Mouse (Mus musculus) urinary bladder, adult 18-20 months (tissue): ENCODE results near the gene Nfe2l2.
A peak's percentile ranks its signal among the peaks of the same experiment; 100 is the strongest.
"Not testable (repeated sequence)": the region's sequence is repeated elsewhere in the genome, so short reads cannot be mapped to it uniquely, and the experiment has no call there.

Experiments used
- DNase-seq, 2 experiments: peaks; one replicate each; pipeline ENCODE4 v3.0.0; 2022; ENCODE audit warnings: low spot score in 2 of 2, mixed read lengths in 2 of 2

Gene Nfe2l2

DNA sequence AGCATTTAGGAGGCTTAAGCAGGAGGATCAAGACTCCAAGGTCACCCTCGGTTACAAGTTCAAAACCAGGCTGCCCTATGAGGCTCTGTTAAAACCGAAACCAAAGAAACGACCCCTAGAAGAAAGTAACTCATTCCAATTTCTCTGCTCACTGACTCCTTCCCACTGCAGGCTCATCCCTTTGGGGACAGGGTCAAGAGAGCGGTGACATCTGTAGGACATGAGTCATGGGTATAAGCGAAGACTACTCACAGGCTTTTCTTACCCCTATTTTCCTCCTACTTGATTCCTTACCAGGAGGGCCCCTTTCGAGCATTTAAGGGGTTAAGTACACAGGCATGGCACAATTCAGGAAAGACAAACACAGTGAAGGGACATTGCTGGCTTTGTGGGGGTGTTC lies 60.5 kb downstream of the Nfe2l2 start:
- DNase-seq: no peak

DNA sequence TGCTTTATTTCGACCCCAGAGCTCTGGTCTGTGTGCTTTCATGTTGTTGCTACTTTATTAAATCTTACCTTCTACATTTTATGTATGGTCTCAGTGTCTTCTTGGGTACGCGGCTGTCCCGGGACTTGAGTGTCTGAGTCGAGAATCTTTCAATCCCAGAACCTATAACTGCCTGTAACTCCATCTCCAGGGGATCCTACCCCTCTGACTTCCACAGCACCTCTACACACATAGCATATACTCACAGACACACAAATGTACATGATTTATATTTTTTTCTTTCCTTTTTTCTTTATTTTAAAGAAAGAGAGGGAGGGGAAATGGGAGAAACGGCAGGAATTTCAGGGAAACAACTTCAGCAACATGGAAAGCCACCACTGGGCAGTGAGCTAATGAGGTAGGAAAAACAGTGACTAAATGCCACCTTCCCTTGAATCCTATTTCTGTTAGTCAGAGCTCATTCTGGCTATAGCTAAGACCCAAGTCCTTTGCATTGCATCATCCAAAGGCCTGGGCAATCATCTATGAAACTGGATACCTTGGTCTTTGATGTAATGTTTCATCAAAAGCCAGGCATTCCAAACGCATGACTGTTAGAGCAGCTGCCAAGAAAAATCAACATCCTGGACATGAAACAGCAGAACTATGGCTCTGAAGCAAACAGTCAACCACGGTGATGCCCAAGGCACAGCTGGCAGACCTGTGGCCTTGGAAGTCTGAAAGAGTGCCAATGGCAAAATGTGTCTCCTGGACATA lies 61.5 kb downstream of the Nfe2l2 start:
- peak in 1 of 2 experiments; percentile 59 for DNase-seq

DNA sequence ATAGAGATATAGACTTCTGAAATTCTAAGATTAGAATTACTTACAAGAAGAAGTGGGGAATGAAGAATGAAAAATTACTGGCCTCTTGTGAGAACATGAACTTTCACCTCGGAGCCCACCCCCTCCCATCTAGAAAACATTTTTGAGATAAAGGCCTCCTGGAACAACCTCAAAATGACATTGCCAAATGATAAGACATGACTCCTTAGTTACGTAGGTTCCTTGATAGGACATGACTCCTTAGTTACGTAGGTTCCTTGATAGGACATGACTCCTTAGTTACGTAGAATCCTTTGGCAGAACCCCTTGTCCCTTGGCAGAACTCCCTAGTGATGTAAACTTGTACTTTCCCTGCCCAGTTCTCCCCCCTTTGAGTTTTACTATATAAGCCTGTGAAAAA lies 62.1 kb downstream of the Nfe2l2 start:
- not testable (repeated sequence) for DNase-seq

DNA sequence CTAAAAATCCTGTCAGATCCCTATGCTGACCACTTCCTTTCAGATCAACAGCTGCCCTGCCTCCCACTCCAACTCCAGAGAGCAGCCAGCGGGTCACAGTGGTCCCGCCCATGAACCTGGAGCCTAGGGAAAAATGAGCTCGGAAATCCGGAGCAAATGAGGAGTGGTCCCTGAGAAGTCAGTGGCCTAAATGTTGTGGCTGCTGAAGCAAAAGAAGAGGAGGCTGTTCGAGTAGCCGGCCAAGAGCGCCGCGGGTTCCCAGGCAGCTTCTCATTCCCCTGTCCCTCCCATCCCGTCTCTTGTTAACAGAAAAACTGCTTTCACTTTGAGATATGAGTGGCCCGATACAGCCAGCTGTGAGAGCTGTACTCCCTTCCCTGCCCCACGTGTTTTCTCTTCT lies 64.9 kb downstream of the Nfe2l2 start:
- not testable (repeated sequence) for DNase-seq

DNA sequence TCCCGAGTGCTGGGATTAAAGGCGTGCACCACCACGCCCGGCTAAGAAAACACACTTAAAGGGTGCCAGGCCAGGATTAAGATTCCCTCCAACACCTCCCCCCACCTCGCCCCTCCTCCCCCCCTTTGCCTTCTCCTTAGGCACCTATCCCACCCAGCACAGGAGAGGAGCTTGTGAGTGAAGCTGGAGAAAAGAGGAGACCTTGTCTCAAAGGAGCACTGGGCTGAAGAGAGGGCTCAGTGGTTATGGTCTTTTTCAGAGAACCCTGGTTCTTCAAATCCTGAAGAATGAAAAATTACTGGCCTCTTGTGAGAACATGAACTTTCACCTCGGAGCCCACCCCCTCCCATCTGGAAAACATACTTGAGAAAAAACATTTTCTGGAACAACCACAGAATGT lies 66.6 kb downstream of the Nfe2l2 start:
- DNase-seq: not testable (repeated sequence)

DNA sequence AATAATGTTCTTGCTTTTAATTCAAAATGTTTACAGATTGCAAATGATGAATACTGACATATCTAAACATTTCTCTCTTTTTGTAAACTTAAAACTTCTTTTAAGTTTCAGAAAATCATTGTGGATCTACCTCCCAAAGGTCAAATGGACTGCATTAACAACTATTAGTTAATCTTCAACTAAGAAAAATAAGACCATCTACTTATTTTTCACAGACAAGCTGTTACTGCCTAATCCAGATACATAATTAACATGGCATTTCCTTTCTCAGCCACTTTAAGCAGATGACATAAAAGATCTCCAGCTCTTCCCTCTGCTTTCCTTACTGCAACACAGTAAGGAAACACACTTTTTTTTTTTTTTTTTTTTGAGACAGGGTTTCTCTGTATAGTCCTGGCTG lies 67.1 kb downstream of the Nfe2l2 start:
- no peak for DNase-seq

DNA sequence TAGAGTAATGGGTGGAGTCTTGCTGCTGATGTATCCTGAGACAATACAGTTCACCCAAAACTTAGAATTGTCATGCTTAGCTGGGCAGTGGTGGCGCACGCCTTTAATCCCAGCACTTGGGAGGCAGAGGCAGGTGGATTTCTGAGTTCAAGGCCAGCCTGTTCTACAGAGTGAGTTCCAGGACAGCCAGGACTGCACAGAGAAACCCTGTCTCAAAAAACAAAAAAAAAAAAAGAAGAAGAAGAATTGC lies 67.5 kb downstream of the Nfe2l2 start:
- DNase-seq: not testable (repeated sequence)

DNA sequence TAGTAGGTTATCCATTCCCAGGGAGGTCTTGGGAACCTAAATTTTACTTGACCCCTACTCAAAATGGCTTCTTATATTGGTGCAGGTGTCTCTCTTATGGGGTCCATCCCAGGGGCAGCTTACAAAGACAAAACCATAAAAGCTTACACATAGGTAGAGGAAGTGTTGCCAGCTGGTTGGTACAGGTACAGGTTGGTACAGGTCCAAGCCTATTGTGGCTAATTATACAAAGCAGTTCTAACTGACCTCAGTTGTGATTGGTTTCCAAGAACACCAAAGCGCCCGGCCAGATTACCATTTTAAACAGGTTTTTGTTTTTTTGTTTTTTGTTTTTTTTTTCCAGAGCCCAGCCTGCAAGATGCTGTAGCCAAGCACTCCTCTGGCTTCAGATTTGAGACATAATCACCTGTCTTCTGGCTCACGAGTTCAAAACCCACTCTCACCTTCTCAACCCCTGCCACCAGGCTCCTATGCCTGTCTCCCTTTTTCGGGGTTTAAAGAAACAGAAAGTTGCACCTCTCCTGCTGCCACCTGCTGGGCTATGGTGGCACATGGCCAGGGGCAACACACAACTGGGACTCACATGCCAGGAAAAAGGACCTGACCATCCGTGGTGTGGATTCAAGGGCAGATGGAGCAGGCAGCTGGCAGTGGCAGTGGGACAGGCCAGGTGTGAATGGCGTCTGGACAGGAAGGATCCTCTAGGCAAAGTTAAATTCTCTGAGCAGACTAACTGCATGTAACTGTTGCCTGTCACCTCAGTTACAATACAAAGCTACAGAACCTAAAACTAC lies 68.0 kb downstream of the Nfe2l2 start:
- DNase-seq: no peak

DNA sequence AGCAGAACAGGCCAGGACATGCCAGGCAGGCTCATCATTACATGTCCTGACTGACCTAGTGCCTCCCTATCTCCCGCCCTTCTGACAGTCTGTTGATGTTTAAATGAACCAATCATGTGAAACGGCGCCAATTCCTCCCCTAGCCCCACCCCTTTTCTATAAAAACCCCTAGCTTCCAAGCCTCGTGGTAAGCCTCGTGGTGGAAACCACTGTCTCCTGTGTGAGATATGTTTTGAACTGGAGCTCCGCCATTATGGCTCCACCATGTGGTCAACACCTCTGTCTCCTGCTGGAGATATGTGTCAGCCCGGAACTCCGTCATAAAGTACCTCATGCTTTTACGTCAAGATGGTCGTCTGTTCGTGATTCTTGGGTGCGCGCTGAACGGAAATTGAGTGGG lies 70.0 kb downstream of the Nfe2l2 start:
- not testable (repeated sequence) for DNase-seq

DNA sequence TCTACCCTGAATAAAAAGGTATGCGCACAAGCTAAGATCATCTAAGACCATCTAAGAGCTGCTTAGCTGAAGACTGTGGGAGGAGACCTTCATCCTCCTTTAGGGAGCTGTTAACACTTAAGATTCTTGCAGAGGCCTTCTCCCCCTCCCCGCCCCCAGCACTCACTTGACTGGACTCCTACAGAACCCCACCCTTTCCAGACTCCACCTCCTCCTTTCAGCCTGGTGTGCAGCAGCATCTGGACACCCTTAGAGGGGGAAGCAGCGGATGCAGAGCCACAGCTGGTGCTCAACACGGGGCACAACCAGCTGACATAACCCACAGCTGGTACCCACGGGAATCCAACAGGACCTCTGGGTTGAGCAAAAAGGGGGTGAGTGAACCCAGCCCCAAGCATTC lies 70.7 kb downstream of the Nfe2l2 start:
- DNase-seq: no peak

DNA sequence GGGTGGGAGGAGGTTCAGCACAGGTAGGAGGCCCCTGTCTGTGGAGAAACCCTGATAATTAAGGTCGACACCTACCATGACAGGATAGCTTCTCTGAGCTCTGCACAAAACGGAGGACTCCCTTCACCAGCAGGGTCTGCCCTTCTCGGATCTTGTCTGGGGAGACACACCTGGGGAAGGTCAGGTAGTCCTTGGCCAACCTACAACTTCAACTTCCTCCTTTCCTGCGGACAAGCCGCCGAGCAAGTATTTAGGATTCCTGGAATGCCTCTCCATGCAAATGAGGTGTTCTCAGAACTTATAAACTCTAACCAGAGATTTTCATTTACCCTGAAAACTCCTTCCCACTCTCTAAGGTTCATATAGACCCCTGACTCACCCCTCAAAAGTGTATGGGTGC lies 71.1 kb downstream of the Nfe2l2 start:
- DNase-seq: no peak

DNA sequence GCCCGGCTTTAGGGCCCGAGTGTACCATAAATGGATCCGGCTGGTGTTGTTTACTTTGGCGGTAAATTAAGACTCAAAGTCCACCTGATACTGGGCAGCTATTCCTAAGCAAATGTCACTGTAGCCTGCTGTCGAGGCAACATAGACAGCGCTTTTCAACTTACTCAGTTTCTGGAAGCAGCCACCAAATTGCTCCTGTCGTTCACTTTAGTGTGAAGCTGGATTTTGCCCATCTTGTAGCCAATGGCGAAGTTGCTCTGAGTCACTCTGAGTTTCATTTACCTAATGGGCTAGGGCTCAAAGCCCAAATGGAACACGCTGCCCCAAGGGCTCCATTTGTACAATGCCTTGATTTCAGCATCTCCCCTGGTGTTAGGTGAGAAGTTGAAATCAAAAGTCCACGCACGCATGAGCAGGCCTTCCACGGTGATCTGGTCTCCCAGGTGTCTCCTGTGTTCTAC lies 71.7 kb downstream of the Nfe2l2 start:
- DNase-seq: no peak

DNA sequence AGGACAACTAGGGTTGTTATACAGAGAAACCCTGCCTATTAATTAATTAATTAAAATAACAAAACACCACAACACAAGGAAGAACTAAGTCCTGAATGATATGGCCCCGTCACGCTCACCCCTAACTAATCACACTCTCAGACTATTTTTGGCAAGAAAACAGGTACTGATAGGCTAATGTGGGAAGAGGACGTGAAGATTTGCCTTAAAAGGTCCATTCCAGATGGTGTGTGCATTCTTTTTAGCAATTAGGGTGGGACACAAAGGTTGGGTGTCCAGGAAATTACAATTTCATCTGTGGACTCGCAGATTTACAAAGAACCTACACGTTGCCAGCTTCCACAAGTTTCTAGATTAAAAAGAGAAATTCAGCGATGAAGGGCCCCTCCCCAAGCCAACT lies 72.4 kb downstream of the Nfe2l2 start:
- no peak for DNase-seq

DNA sequence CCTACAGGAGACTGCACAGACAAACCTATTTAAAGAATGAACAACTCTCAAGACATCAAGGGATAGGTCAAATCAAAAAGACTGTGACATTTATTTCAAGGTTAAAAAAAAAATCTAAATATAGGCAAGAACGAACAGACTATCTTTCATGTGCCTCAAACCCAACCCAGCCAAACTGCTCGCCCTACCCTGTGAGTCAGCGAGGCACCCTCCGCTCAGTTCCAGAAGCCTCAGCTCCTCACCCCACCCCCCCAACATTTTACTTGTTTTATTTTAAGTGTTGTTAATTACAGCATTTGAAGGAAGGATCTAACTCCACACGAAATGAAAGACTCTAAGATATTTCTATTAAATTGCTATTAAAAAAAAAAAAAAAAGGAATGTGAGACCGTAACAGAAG lies 73.0 kb downstream of the Nfe2l2 start:
- DNase-seq: no peak

DNA sequence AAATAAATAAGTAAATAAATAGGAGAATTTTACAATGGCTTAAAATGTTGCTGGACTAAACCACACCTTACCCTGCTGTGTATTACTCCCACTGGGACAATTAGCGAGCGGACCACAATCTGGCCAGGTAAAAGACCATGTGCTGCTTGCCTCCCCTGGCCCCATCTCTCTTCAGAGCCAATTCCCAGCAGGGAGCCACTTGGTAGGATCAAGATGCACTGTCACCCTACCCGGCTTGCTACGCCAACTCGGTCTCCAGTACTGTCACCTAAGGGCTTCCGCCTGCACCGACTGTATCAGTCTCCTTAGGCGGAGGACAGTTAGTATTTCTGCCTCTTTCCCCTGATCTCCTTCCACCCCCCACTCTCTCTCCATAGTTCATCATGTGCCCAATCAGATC lies 76.0 kb downstream of the Nfe2l2 start:
- no peak for DNase-seq

DNA sequence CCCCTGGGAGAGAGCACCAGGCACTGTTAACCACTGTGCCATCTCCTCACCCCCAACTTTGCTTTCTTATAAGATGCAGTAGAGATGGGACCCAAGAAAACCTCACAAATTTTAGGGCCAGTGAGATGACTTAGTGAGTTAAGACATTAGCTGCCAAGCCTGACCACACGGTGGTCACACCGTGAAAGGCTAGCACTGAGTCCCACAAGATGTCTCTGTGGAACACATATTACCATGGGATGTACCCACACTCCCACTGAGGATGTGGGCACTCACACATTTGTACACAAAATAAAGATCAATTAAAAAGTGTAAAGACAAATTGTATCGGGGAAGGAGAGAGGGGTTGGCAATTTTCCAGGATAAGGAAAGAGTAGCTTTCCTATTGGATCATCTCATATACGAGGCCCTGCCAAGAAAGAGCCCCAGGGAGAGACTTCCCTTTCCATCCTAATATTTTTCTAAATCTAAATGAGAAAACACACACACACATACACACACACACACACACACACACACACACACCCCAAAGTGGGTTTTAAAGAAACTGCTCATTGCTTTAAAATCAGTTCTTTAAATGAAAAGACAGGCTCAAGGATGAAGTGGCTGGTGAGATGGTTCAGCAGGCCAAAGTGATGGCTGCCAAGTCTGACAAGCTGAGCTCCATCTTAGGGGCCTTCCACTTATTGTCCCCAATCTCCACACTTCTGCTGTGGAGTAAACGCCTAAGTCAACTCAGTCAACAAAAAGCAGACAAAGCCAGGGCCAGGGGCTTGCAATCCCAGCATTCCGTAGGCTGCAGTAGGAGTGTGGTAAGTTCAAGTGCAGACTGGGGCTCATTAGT lies 77.6 kb downstream of the Nfe2l2 start:
- no peak for DNase-seq
